In genomic region chr10:12836048-12836816, GRCm38 (mm10) we compare ENCODE assay signal across 19 mouse cellular contexts. TPM values are rescaled to one million over a fixed set of nuclear protein-coding genes. Genes with fewer than 3 reads are reported as not detected.
DNase-seq lines count a peak whose midpoint lies in the region; ATAC-seq and TF ChIP-seq lines count a peak whose summit lies in the region.
"Had no signal": no experiment of that assay in that cellular context is flagged by ENCODE, and none has a peak within 500 bp of the region (broad histone marks: within the 10 kb centered on the region; RNA-seq: fewer than 3 reads in every experiment).

No protein-coding gene starts in this region.

- no peaks in the 10 kb centered on the region for H3K36me3 ChIP-seq in kidney, embryonic 14.5 days (ENCODE audit: control insufficient read depth, insufficient read depth, low read length)
- H3K36me3 ChIP-seq: limb, embryonic 10.5 days; midbrain, embryonic 15.5 days had no signal

- H3K9me3 ChIP-seq in kidney, embryonic 14.5 days (ENCODE audit: control insufficient read depth, low read length) = no peaks in the 10 kb centered on the region
- H3K9me3 ChIP-seq: forebrain, embryonic 13.5 days; limb, embryonic 10.5 days; midbrain, embryonic 15.5 days had no signal

- H3K9ac ChIP-seq in kidney, embryonic 14.5 days (ENCODE audit: low read depth, low read length) = no peak overlapping the region
- H3K9ac ChIP-seq: forebrain, embryonic 13.5 days; liver, embryonic 14.5 days; midbrain, embryonic 15.5 days had no signal

- DNase-seq in adrenal gland, postnatal 10 days = peak; percentile 33
- no peak for DNase-seq in adrenal gland, adult 2 months
- DNase-seq in kidney, adult 9 months = no peak
- DNase-seq in testis, postnatal 10 days (ENCODE audit: low spot score) = peak; percentile 36
- no peak for DNase-seq in testis, postnatal 14 days (ENCODE audit: low spot score)
- DNase-seq in gastrocnemius, adult 2 months = no peak
- DNase-seq in spleen, adult 12 weeks (ENCODE audit: low spot score) = no peak
- DNase-seq: heart, adult 18-20 months; heart, postnatal 36 days; lung, postnatal 10 days; right cerebral cortex, postnatal 4 days; thymus, adult 2 months had no signal

- no peak overlapping the region for H3K4me3 ChIP-seq in kidney, embryonic 14.5 days (ENCODE audit: low read length)
- H3K4me3 ChIP-seq in gastrocnemius, adult 2 months = no peak overlapping the region
- H3K4me3 ChIP-seq: forebrain, embryonic 13.5 days; limb, embryonic 10.5 days; midbrain, embryonic 15.5 days had no signal

- H3K4me2 ChIP-seq in kidney, embryonic 14.5 days (replicated peaks; ENCODE audit: low read depth, low read length) = no peak overlapping the region
- H3K4me2 ChIP-seq: forebrain, embryonic 13.5 days; midbrain, embryonic 15.5 days had no signal

- ATAC-seq in kidney, embryonic 14.5 days (ENCODE audit: low FRiP score, low TSS enrichment) = peak; percentile 32; the same call in 1 of the 2 replicates
- ATAC-seq: forebrain, embryonic 13.5 days; inflammation-experienced regulatory T-cells, adult 6 months; midbrain, embryonic 15.5 days had no signal

- intact Hi-C loops in gastrocnemius, adult 2 months (cut with DNase I) = no loop called here

- no peaks in the 10 kb centered on the region for H3K27me3 ChIP-seq in kidney, embryonic 14.5 days (ENCODE audit: control insufficient read depth, insufficient read depth, low read length)
- H3K27me3 ChIP-seq: CH12.LX; forebrain, embryonic 13.5 days; midbrain, embryonic 15.5 days had no signal

- TF ChIP-seq CTCF in gastrocnemius, adult 2 months (IDR thresholded peaks at IDR 0.05) = no peak

- 78% methylated on average over 14 of the region's 14 CpGs for WGBS in kidney, embryonic 14.5 days

- no peak overlapping the region for H3K27ac ChIP-seq in kidney, embryonic 14.5 days (ENCODE audit: low read depth, low read length)
- H3K27ac ChIP-seq in gastrocnemius, adult 2 months = no peak overlapping the region
- H3K27ac ChIP-seq: forebrain, embryonic 13.5 days; limb, embryonic 10.5 days; liver, embryonic 14.5 days; midbrain, embryonic 15.5 days had no signal

- H3K4me1 ChIP-seq in kidney, embryonic 14.5 days (ENCODE audit: control insufficient read depth, insufficient read depth, low read length) = no peaks in the 10 kb centered on the region
- H3K4me1 ChIP-seq: forebrain, embryonic 13.5 days; midbrain, embryonic 15.5 days had no signal

RNA-seq across cellular contexts. Expression of gene Utrn, which starts 32.9 kb away (rescaled TPM):
- 10 to 100 TPM; 68.5 to 96.0 TPM for total RNA-seq in adrenal gland, postnatal 10 days (2021)
- total RNA-seq in adrenal gland, adult 2 months (2021) = 10 to 100 TPM; 70.3 to 81.8 TPM
- polyA plus RNA-seq in adrenal gland, adult 2 months (2012; rRNA removed) = 21.7 and 25.4 TPM in 2 replicates
- 46.2 and 91.4 TPM in 2 replicates for polyA plus RNA-seq in kidney, embryonic 14.5 days (2014; fragmentation: Nextera tagmentation; extraction: Ambion mirVana)
- total RNA-seq in gastrocnemius, adult 2 months (2021) = 10 to 100 TPM; 20.1 to 28.1 TPM

Comparison
In these comparisons a context has a peak if more than half of its experiments do, and no peak if none do; other contexts are left out.
1. DNase-seq: peak in adrenal gland, postnatal 10 days (single experiment) and testis, postnatal 10 days (single experiment); none in adrenal gland, adult 2 months (single experiment), kidney, adult 9 months (single experiment), testis, postnatal 14 days (single experiment), gastrocnemius, adult 2 months (single experiment) and spleen, adult 12 weeks (single experiment).